Mouse (Mus musculus) hindbrain, embryonic 14.5 days (tissue): ENCODE data around the gene Ppp2r5c. TPM values are rescaled to one million over a fixed set of nuclear protein-coding genes. Genes with fewer than 3 reads are reported as not detected.

ENCODE experiments used
- ATAC-seq: fragments of 200-750 bp; cut with Nextera tagmentation; 2 replicates; pipeline ENCODE4 v1.8.0; 2017; ENCODE audit warnings: moderate number of reproducible peaks, mild to moderate bottlenecking, moderate TSS enrichment, moderate library complexity; ENCODE audit not compliant: low FRiP score
- DNase-seq: peaks from one replicate; pipeline ENCODE4 v3.0.0-alpha.2; 2015; ENCODE audit warnings: low spot score
- H3K27ac ChIP-seq: fragments of 300-500 bp; sonication (generic); 2 replicates; pipeline ENCODE4 v1.5.1; 2014; ENCODE audit warnings: mild to moderate bottlenecking, moderate library complexity
- H3K27me3 ChIP-seq: fragments of 300-500 bp; sonication (generic); 2 replicates; pipeline ENCODE4 v1.6.1; 2014; ENCODE audit warnings: mild to moderate bottlenecking, low read length, mixed read lengths; ENCODE audit not compliant: control insufficient read depth, insufficient read depth
- H3K36me3 ChIP-seq: fragments of 300-500 bp; sonication (generic); replicated peaks from 2 replicates; pipeline ENCODE4 v1.6.1; 2014; ENCODE audit not compliant: control insufficient read depth, insufficient read depth
- H3K4me1 ChIP-seq: fragments of 300-500 bp; sonication (generic); replicated peaks from 2 replicates; pipeline ENCODE4 v1.6.1; 2014; ENCODE audit warnings: antibody characterized with exemption, low read length, mixed read lengths; ENCODE audit not compliant: control insufficient read depth, insufficient read depth
- H3K4me2 ChIP-seq: fragments of 300-500 bp; sonication (generic); replicated peaks from 2 replicates; pipeline ENCODE4 v1.6.1; 2014; ENCODE audit warnings: mild to moderate bottlenecking, moderate library complexity
- H3K4me3 ChIP-seq: fragments of 300-500 bp; sonication (generic); replicated peaks from 2 replicates; pipeline ENCODE4 v1.5.1; 2014; ENCODE audit warnings: mild to moderate bottlenecking, low read length
- H3K9ac ChIP-seq: fragments of 300-500 bp; sonication (generic); 2 replicates; pipeline ENCODE4 v1.6.1; 2014
- H3K9me3 ChIP-seq: fragments of 300-500 bp; sonication (generic); 2 replicates; pipeline ENCODE4 v1.6.1; 2016; ENCODE audit warnings: low read length; ENCODE audit not compliant: control insufficient read depth
- WGBS: fragments of 180-500 bp; shearing (Covaris S2); extraction: QIAGEN DNeasy Blood & Tissue Kit; methylation state at CpG from one replicate; pipeline ENCODE4 v1.1.7; 2014; 5-methylcytosine and 5-hydroxymethylcytosine counted together
- polyA plus RNA-seq: library from polyadenylated mRNA; unstranded; fragments of >200 nt; fragmentation: Nextera tagmentation; extraction: Ambion mirVana; gene quantifications from 2 replicates; pipeline ENCODE4 v1.2.1, GENCODE M21; 2014

The Ppp2r5c gene
- polyA plus RNA-seq, 1 experiment from 2014 or later: 163 TPM

GRCm38 (mm10) chr12:110418735-110419350 is 28.1 kb upstream of the Ppp2r5c start:
- 39% methylated on average over 7 of the region's 8 CpGs for WGBS
- Histone ChIP-seq H3K4me3 (no peak overlapping the region), H3K27ac (no peak overlapping the region), H3K9ac (no peak overlapping the region), H3K36me3 (no peaks in the 10 kb centered on the region), H3K4me2 (no peak overlapping the region), H3K9me3 (no peaks in the 10 kb centered on the region), H3K4me1 (no peaks in the 10 kb centered on the region), H3K27me3 (no peaks in the 10 kb centered on the region)
- ATAC-seq (0 out of 2 replicates have a peak, but pooled peaks have one; percentile 46), DNase-seq (peak; percentile 89)

DNA sequence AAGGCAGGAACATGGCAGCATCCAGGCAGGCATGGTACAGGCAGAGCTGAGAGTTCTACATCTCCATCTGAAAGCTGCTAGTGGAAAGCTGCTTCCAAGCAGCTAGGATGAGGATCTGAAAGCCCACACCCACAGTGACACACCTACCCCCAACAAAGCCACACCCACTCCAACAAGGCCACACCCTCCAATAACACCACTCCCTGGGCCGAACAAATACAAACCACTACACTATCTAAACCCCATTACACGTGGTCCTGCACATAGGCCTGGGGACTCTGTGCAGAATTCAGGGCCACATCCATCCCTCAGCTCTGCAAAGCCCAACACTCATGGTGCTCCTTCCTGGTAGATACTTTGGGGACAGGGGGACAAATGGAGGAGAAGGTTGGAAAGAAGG is 27.0 kb upstream of the Ppp2r5c start:
- Histone ChIP-seq H3K4me2 (no peak overlapping the region), H3K27me3 (no peaks in the 10 kb centered on the region), H3K9me3 (no peaks in the 10 kb centered on the region), H3K36me3 (no peaks in the 10 kb centered on the region), H3K9ac (no peak overlapping the region), H3K27ac (no peak overlapping the region), H3K4me1 (no peaks in the 10 kb centered on the region), H3K4me3 (no peak overlapping the region)
- WGBS: 62% methylated on average over 2 of the region's 2 CpGs
- ATAC-seq (no peak), DNase-seq (no peak)

DNA sequence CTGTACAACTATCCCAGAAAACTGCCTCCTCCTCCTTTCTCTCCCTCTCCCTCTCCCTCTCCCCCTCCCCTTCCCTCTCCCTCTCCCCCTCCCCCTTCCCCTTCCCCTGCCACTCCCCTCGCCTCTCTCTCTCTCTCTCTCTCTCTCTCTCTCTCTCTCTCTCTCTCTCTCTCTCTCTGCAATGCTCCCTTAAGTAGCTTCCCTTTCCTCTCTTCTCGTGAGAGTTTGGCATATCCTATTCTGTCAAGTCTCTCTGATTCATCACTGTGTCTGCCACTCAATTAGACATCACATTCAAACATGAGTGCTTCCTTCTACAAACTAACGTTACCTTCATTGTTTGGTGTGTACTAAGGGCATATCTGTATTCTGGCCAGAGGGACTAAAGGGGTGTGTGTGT is 25.6 kb upstream of the Ppp2r5c start:
- Histone ChIP-seq H3K9me3 (no peaks in the 10 kb centered on the region), H3K27ac (no peak overlapping the region), H3K4me2 (no peak overlapping the region), H3K4me1 (no peaks in the 10 kb centered on the region), H3K27me3 (no peaks in the 10 kb centered on the region), H3K4me3 (no peak overlapping the region), H3K9ac (no peak overlapping the region), H3K36me3 (no peaks in the 10 kb centered on the region)
- 49% methylated on average over 2 of the region's 3 CpGs for WGBS
- DNase-seq: no peak
- ATAC-seq: no peak

DNA sequence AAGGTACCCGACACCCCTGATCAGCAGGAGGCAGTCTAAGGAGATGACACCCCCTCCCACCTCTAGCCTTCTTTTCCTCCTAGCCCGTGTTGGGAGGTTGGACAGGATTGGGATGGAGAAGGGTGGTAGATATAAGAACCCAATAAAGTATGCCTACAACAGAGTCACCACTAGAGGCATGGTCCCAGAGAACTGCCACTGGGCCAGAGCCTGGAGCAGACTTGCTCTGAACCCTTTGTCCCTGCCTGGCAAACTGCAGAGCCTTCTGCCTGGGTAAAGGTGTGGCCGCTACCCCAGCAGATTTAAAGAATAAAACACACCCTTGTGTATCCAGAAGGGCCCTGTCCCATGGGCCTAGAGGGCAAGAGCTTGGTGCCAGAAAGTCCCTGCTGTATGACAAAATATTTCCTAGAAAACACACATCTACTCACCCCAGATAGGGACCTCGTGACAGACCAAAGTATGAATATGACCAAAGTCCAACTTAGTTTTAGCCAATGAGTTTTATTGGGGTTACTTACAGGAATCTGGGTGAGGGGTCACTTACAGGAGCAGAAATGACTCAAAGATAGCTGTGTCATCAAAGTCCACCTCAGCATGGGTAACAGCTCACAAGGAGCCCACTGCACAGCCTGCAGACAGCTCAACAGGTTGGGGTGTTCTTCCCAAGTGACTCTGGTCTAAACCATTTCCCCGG is 22.8 kb upstream of the Ppp2r5c start:
- WGBS: 87% methylated on average over 5 of the region's 5 CpGs
- H3K4me2 ChIP-seq: no peak overlapping the region
- H3K9ac ChIP-seq: no peak overlapping the region
- H3K4me1 ChIP-seq: no peaks in the 10 kb centered on the region
- no peak overlapping the region for H3K4me3 ChIP-seq
- no peaks in the 10 kb centered on the region for H3K36me3 ChIP-seq
- no peak for ATAC-seq
- H3K9me3 ChIP-seq: no peaks in the 10 kb centered on the region
- H3K27ac ChIP-seq: no peak overlapping the region
- no peak for DNase-seq
- no peaks in the 10 kb centered on the region for H3K27me3 ChIP-seq

- H3K4me1 ChIP-seq: no peaks in the 10 kb centered on the region
- H3K9me3 ChIP-seq: no peaks in the 10 kb centered on the region
- H3K27ac ChIP-seq: no peak overlapping the region
- no peak overlapping the region for H3K4me2 ChIP-seq
- no peak overlapping the region for H3K9ac ChIP-seq
- no peaks in the 10 kb centered on the region for H3K36me3 ChIP-seq
- no peak for DNase-seq
- ATAC-seq: no peak
- WGBS: 71% methylated on average over 13 of the region's 13 CpGs
- H3K4me3 ChIP-seq: no peak overlapping the region
- H3K27me3 ChIP-seq: no peaks in the 10 kb centered on the region
Measured at GRCm38 (mm10) chr12:110426417-110427010, 20.4 kb upstream of the Ppp2r5c start.

- Histone ChIP-seq H3K27me3 (no peaks in the 10 kb centered on the region), H3K9me3 (no peaks in the 10 kb centered on the region), H3K4me1 (no peaks in the 10 kb centered on the region), H3K36me3 (no peaks in the 10 kb centered on the region), H3K4me2 (no peak overlapping the region), H3K27ac (no peak overlapping the region), H3K9ac (no peak overlapping the region), H3K4me3 (no peak overlapping the region)
- no peak for DNase-seq
- ATAC-seq: no peak
- 59% methylated on average over 12 of the region's 12 CpGs for WGBS
Measured at GRCm38 (mm10) chr12:110429340-110429973, 17.5 kb upstream of the Ppp2r5c start.

DNA sequence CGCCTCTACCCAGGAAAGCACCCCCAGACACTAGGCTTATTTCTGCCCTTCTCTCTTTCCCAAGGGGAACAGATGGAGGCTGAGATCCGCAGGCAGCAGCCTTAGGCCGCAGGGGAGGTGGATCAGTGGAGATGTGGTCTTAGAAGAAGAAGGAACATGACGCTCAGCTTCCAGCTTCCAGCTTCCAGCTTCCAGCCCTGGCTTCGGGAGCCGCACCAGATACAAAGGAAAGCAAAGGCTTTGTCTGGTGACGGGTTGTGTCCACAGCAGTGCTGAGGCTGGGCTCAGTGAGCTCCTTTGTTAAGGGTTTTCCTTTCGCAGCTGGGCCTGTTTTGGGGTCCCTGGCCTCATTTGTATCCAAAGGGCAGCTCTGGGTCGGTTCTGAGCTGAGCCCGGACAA is 16.9 kb upstream of the Ppp2r5c start:
- H3K9ac ChIP-seq: no peak overlapping the region
- no peak overlapping the region for H3K27ac ChIP-seq
- WGBS: 38% methylated on average over 10 of the region's 10 CpGs
- H3K27me3 ChIP-seq: no peaks in the 10 kb centered on the region
- no peak for DNase-seq
- H3K4me3 ChIP-seq: no peak overlapping the region
- H3K36me3 ChIP-seq: no peaks in the 10 kb centered on the region
- H3K4me1 ChIP-seq: no peaks in the 10 kb centered on the region
- no peak overlapping the region for H3K4me2 ChIP-seq
- no peak for ATAC-seq
- no peaks in the 10 kb centered on the region for H3K9me3 ChIP-seq

DNA sequence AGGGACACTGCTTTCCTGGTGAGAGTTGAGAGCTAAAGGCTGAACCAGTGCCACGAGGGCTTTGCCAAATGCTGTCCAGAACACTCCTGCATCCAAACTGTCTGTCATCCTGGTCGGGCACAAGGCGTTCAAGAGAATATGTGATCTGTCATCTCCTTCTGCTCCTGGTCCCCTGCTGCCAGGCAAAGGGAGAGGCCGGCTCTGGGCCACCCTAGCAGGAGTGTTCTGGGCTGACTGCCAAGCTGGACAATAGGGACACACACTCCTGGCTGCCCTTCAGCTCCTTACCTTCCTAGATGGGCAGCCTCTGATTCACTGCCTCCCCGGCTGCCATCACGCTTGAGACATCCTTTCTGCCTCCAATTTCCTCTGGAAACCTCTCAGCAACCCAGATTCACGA is 15.1 kb upstream of the Ppp2r5c start:
- Histone ChIP-seq H3K4me1 (no peaks in the 10 kb centered on the region), H3K27me3 (no peaks in the 10 kb centered on the region), H3K9ac (no peak overlapping the region), H3K4me3 (no peak overlapping the region), H3K4me2 (no peak overlapping the region), H3K9me3 (no peaks in the 10 kb centered on the region), H3K27ac (no peak overlapping the region), H3K36me3 (no peaks in the 10 kb centered on the region)
- WGBS: 52% methylated on average over 7 of the region's 7 CpGs
- ATAC-seq (no peak), DNase-seq (no peak)

DNA sequence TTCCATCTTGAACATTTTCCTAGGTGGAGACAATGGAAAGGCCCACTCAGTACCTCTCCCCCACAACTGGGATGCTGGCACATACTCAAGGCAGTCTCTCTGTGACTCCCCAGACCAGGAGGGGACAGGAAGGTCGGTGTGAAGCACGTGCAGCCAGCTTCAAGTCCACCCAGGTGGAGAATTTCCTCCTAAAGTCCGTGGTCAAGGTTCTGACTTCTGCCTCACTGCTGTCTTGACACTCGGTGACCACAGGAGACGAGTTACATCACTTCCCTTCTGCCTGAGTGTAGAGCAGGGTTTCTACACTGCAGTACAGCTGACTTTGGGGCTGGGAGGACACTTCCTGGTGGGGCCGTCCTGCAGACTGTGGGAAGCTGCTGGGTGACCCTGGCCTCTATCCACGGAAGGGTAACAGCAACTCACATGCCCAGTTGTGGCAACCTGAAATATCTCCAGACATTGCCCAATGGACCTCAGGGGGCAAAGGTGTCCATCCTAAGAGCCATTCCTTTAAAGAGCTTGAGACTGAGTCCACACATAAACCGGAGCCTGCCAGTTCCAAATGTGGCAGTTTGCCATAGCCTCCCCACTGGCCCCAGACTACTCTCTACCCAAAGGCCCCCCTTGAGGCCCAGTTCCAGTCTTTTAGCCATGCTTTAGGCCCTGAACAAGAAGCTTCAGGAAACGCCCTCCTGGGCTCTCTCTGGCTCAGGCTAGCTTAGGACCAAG is 10.1 kb upstream of the Ppp2r5c start:
- H3K27ac ChIP-seq: no peak overlapping the region
- H3K4me2 ChIP-seq: no peak overlapping the region
- H3K36me3 ChIP-seq: no peaks in the 10 kb centered on the region
- 71% methylated on average over 9 of the region's 9 CpGs for WGBS
- H3K9me3 ChIP-seq: no peaks in the 10 kb centered on the region
- no peaks in the 10 kb centered on the region for H3K4me1 ChIP-seq
- DNase-seq (no peak), ATAC-seq (no peak)
- no peaks in the 10 kb centered on the region for H3K27me3 ChIP-seq
- H3K9ac ChIP-seq: no peak overlapping the region
- H3K4me3 ChIP-seq: no peak overlapping the region
